Mouse (Mus musculus): ENCODE data around the gene Tenm3.

DNA sequence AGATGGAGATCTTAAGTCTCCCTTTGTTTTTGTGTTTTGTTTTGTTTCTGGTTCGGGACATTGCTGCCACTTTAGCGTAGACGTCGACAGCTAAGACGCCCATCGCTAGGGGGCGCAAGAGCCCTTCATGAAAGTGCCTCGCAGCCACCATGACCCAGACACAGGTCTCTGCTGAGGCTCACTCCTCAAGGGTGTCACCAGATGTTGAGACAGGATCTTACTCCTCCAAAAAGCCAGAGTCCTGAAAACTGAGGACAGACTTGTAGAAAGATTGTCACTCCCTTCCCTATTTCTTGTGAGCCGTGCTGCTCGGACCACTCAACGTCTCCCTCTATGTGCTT lies 621.4 kb downstream of the Tenm3 start:
- TF ChIP-seq CTCF (IDR thresholded peaks at IDR 0.05; ENCODE audit: extremely low read depth, insufficient read depth, low read length): peak; percentile 88
- no peak for TF ChIP-seq POLR2A (IDR thresholded peaks at IDR 0.05; ENCODE audit: extremely low read depth, insufficient read depth, low read length)
